Mouse (Mus musculus) layer of hippocampus, adult 9-11 months (tissue): ENCODE data around the gene Cd79b.

Experiments
- DNase-seq: peaks from one replicate; pipeline ENCODE4 v3.0.0; 2022

Gene Cd79b

DNA sequence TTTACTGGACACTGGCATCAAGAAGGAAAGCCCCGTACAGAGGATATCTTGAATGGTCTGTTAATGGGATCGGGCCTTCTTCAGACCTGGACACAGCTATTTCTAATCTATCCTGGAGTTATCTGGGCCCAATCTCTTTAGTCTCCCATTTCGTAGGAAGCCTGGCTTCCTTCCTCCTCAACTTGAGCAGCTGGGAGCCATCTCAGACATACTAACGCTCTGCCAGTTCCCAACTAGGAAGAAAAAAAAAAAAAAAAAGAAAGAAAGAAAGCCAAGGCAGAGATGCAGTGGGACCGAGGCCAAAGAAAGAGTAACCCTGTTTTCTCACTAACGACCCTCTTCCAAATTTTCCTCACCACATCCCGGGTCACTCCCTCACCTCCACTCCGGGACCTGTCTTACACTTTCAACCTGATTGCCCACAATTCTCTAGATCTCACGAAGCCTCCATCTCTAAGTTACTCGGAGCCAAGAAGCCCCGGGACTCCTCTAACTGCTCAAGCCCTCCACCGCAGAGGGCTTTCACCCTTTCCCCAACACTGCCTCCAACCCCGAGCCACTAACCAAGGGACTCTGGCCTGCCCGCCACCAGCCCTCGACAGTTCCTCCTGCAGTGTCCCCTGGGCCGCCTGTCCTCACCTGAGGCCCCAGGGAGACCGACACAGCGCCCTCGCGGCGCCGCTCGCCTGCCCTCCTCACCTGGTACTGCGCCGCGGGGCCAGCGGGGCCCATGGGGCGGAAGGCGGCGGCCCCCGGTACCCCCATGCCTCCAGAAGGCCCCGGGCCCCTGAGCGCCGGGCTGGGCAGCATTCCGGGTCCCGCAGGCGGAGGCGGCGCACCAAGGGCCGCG is 42.5 kb downstream of the Cd79b start:
- DNase-seq, result no peak

GRCm38 (mm10) chr11:106271131-106271793 is 43.3 kb downstream of the Cd79b start:
- no peak for DNase-seq

GRCm38 (mm10) chr11:106269060-106269431 is 45.5 kb downstream of the Cd79b start:
- DNase-seq, result no peak

- DNase-seq, result peak; percentile 85
Observed at GRCm38 (mm10) chr11:106268326-106269059, 46.1 kb downstream of the Cd79b start.

DNA sequence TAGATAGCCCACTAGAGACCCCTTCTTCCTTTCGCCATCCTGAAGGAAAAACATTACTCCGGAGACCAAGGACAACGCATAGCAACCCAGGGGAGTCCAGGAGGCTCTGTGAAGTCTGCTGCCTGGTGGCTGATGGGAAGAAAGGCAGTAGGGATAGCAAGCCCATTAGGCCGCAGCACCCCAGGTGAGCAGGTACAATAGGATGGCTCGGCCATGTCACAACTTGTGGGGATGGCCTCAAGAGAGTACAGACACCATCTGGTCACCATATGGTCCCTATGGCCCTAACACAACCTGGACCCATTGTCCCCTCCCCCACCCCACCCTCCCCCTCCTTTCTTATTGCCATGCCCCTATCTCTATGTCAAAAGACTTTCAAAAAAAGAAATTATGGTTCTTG is 46.7 kb downstream of the Cd79b start:
- DNase-seq, result no peak

DNA sequence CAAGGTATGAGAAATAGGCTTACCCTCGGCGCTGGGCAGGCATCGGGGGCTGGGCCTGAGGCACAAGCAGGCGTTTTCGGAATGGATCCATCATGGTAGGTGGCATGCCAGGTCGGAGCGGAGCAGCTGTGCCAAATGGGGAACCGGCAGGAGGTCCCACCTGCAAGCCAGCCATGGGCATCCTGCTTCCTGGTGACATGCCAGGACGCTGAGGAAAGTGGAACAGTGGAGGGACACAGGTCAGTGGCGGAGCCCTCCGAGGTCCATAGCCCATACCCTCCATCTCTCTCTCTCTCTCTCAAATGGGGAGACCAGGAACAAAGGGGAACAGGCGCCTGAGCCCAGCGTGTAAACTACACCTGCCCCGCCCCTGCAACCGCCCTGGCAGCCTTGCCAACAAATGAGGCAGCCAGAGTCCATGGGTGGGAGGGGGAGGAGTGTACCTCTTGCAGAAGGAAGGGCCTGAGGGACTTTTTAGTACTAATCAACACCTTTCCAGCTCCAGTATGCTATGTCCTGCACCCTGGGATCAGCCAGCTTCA is 47.2 kb downstream of the Cd79b start:
- no peak for DNase-seq

DNA sequence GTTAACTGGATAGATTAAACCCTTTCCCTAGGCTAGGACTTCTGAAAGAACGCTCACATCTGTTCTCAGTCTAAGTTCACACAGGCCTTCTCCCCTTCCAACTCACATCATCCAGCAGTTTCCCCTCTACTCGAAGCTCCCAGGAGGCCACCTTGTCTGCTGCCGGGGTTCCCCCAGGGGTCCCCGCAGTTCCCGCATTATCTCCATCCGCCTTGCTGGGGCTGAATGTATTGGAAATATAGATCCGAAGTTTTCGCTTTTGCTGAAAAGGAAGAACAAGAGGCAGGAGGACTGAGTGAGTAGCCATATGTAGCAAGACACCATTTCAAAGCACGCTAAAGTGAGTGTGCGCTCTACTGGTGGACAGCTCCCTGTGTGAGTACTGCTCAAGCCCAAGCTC is 48.1 kb downstream of the Cd79b start:
- no peak for DNase-seq

- DNase-seq, result no peak
Observed at GRCm38 (mm10) chr11:106265570-106265969, 49.0 kb downstream of the Cd79b start.

DNA sequence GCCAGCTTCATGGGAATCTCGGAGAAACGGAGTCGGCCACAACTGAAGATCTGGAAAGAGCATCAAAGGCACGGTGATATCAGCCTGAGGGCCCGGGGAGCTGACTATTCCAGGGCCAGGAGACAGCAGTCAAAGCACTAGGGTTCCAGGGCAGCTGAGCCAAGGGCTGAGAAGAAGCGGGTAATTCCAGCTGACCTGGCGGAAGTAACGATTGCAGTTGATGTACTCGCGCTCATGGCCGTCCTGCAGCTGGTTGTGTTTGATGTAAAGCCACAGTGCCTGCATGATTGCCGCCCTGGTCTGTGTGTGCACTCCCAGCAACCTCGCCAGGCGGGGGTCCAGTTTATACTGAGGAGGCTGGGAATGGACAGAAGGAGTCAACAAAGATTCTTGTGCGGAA is 49.6 kb downstream of the Cd79b start:
- no peak for DNase-seq

GRCm38 (mm10) chr11:106263963-106264362 is 50.6 kb downstream of the Cd79b start:
- no peak for DNase-seq
